Mouse (Mus musculus) splenic B cell, adult 2 months (primary cell): ENCODE results near the gene Ap1s2.

Source experiments
- DNase-seq: peaks from one replicate; pipeline ENCODE4 v3.0.0-alpha.2; 2011; ENCODE audit warnings: low read depth, low spot score
- H3K27me3 ChIP-seq: 2 replicates; pipeline ENCODE4 v1.6.1; 2012; ENCODE audit warnings: mild to moderate bottlenecking, low read length, moderate library complexity, mixed read lengths; ENCODE audit not compliant: control insufficient read depth, poor library complexity, insufficient read depth, severe bottlenecking
- H3K36me3 ChIP-seq: 2 replicates; pipeline ENCODE4 v1.6.1; 2012; ENCODE audit warnings: mild to moderate bottlenecking, low read length, moderate library complexity, mixed read lengths; ENCODE audit not compliant: control insufficient read depth, poor library complexity, insufficient read depth, severe bottlenecking

Ap1s2 gene

DNA sequence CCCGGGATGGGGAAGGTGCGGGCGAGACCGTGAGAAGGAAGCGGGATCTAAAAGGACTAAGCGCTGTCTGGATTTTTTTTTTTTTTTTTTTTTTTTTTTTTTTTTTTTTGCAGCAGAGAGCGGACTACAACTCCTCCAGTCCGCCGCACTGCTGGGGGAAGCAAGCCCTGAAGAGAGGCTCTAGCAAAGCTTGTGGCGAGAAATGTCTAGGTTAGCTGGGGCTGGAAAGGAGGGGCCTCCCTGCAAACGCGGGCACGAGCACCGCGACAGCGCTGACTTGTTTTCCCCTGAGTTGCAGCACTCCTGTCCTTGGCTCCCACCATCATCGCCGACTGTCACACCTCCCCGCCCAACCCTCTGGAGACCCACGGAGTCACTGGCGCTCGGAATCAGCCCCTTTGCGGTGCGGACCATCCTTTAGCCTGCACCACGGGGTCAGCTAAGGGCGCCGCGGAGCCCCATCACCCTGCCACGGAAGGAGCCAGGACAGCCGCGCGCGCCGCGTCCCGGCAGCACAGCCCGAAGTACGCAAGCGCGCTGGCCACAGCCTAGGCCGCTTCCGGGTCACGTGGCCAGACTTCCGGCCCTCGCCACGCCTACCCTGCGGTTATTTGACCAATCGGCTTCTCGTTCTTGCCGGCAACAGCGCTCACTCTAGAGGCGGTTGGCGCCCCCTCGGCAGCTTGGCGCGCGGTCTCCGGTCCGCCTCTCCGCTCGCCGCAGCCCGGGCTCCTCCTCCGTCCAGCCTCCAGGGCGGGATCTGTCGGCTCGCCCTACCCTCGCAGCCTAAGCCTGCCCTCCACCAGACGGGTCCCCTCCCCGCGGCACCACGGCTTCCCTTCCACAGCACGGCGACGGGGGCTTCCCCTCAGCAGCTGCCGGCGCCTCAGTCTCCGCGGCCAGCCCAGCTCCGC lies at the start of gene Ap1s2:
Gene Ap1s2 (plus strand): TSS at position 681 of the 914 bp plus-strand sequence.
- no peaks in the 10 kb centered on the region for H3K27me3 ChIP-seq
- H3K36me3 ChIP-seq = no peaks in the 10 kb centered on the region
- peak; percentile 96 for DNase-seq

DNA sequence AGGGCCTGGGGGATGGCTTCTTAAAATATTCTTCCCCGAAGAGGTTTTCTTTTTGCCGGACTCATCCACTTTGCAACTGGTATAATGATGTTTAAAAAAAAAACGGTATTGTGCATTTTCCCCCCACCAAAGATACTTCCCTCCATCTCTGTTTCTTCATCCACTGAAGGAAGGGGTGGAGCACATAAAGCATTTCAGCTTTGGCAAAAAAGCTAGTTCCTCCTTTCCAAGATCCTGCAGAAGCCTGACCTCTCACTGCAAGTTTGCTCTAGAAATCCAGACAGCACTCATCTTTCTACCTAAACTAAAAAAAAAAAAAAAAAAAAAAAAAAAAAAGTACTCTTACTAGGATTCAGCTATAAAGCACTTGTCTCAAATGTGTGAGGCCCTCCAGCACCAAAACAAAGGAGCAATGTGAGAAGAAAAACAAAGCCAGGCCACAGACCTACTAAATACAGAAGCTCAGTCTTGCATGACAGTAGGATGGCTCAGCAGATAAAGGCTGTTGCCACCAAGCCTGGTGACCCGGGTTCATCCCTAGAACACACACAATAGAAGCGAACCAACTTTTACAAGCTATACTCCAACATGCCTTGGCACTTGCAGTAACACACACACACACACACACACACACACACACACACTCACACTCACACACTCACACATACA lies 41.0 kb upstream of the Ap1s2 start:
- Histone ChIP-seq H3K36me3 (no peaks in the 10 kb centered on the region), H3K27me3 (no peaks in the 10 kb centered on the region)
- DNase-seq = no peak

DNA sequence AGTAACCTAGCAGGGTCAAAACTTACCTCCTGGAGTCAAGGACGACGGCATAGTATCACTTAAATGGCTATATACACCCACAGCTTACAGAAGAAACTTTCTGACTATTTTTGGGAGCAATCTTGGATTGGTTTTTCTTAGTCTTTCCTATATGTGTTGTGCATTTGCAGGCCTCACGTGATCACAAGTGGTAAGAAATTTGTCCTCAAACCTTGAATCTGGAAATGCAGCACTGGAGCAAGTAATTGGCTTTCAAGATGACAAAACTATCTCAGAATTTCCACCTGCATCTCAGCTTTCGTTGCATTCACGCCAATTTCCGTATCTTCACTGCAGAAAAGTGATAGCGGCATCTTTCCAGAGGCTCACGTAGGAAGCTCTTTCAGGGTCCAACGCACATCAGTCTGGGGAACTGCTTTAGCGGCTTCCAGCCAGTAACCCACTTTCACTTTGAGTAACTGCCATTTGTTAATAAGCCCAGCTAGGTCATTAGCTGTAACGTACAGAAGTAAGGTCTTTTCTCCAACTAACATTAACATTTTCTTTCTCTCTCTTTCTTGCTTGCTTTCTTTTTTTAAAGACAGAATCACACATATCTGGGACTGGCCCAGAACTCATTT lies 40.0 kb upstream of the Ap1s2 start:
- H3K27me3 ChIP-seq = no peaks in the 10 kb centered on the region
- no peaks in the 10 kb centered on the region for H3K36me3 ChIP-seq
- peak; percentile 30 for DNase-seq

DNA sequence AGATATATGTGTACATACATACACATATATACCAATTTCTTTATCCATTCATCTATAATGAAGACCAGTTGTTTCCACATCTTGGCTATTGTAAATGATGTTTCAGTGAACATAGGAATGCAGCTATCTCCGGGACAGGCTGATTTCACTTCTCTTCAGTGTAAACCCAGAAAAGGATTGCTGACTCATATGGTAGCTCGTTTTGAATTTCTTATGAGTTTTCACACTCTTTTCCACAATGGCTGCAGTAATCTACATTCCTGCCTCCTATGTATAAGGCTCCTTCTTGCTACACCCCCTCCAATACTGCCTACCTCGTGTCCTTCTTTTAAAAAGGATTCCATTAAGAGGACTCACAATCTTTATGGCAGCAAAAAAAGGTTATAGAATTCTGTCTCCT lies 32.9 kb upstream of the Ap1s2 start:
- Histone ChIP-seq H3K36me3 (no peaks in the 10 kb centered on the region), H3K27me3 (no peaks in the 10 kb centered on the region)
- no peak for DNase-seq

DNA sequence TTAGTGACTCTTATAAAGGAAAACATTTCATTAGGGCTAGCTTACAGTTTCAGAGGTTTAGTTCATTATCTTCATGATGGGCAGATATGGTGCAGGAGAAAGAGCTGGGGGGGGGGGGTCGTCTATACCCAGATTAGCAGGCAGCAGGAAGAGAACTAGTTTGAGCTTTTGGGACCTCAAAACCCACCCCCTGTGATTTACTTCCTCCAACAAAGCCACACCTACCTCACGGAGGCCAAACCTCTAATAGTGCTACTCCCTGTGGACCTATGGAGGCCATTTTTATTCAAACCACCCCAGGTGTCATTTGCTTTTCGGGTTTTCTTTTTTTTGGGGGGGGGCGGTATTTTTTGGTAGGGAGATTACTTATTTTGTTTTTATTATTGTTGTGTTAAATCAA lies 32.2 kb upstream of the Ap1s2 start:
- no peak for DNase-seq
- Histone ChIP-seq H3K27me3 (no peaks in the 10 kb centered on the region), H3K36me3 (no peaks in the 10 kb centered on the region)

DNA sequence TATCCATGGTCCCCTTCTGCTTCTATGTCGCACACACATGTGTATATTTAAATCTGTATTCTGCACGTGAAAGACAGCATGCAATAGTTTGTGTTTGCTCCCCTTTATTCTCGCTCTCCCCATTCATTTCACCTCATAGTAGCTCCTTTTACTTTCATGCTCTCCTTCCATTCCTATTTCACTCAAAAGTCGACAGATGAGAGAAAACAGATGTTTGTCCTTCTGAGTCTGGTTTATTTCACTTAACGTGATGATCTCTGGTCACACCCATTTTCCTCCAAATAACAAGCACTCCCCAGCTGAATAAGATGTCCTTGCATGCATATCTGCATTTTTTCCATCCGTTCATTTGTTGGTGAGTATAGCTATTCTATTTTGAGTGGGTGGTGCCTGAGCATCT lies 29.8 kb upstream of the Ap1s2 start:
- no peak for DNase-seq
- Histone ChIP-seq H3K36me3 (no peaks in the 10 kb centered on the region), H3K27me3 (no peaks in the 10 kb centered on the region)

DNA sequence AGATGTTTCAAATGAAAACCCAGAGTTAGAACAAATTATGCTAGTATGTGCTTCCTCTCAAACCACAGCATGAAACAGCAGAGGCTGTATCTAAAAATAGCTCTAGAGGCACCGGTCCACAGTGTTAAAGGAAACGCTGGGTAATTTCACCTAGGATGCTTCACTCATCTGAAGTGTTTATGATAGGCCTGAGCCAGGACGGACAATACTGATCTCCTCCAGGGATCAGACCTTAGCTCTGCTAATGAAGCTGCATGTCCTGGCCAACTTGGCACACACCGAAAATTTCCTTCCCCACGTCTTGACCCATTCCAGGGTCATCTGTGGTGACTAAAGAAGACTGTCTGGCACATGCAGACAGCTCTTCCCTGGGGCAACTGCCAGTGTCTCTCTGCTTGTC lies 29.4 kb upstream of the Ap1s2 start:
- peak; percentile 13 for DNase-seq
- Histone ChIP-seq H3K27me3 (no peaks in the 10 kb centered on the region), H3K36me3 (no peaks in the 10 kb centered on the region)

DNA sequence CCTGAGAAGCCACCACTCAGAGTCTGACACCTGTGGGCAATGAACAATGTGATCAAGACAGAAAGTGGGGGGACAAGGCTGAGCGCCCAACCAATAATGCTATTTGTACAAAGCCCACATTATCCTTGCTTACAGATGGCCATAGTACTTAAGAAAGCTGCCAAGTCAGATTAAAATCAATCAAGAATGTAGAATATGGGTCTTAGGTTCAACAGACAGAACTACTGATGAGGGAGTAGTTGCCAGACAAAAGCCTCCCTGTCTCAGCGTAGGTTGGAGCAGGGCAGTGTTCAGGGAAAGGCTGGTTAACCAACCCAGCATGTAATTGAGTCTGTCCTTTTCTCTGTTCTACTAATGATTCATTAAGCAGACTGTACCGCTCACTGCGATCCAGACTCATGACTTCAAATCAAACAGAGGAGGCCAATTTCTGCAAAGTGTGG lies 23.3 kb upstream of the Ap1s2 start:
- DNase-seq = no peak
- Histone ChIP-seq H3K27me3 (no peaks in the 10 kb centered on the region), H3K36me3 (no peaks in the 10 kb centered on the region)

DNA sequence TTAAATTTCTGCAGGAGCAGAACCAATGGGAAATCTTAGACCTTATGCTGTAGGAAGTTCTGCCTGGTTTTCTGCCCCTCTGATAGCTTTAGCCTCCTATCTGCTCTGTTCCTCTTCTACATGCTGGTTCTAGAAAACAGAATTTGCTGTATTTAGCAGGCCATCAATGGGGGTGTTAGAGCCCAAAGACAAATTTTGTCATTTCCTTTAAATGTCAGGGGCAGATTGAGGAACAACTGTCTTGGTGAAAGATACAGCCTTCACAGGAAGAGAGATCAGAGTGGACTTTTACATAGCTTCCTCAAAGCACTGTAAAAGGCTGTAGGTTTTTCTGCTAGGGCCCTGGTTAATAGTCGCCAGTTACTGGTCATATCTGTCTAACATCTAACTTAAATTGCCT lies 11.5 kb upstream of the Ap1s2 start:
- peak; percentile 25 for DNase-seq
- H3K36me3 ChIP-seq = no peaks in the 10 kb centered on the region
- H3K27me3 ChIP-seq = no peaks in the 10 kb centered on the region

DNA sequence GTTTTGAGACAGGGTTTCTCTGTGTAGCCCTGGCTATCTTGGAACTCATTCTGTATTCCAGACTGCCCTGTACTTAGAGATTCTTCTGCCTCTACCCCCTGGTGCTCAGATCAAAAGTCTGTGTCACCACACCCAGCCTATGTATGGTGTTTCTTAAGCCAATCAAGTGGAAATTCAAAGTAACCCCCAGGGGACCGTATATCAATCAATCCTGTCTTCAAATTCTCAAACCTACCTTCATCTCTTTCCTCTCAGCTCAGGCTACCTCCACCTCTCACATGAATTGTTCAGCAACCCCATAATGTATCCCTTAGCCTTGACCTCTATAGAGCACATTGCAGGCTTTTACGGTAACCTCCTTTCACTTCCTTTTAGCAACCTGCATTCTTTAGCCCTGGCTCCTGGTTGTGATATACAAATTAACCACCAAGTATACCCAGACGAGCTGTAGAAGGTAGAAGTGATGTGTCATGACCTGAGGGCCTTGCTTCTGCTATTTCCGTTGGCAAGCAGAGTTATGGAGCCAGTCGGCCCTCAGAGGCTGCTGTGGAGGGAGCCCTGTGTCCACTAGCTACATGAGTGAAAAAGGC lies 9.3 kb upstream of the Ap1s2 start:
- Histone ChIP-seq H3K36me3 (no peaks in the 10 kb centered on the region), H3K27me3 (no peaks in the 10 kb centered on the region)
- peak; percentile 55 for DNase-seq

DNA sequence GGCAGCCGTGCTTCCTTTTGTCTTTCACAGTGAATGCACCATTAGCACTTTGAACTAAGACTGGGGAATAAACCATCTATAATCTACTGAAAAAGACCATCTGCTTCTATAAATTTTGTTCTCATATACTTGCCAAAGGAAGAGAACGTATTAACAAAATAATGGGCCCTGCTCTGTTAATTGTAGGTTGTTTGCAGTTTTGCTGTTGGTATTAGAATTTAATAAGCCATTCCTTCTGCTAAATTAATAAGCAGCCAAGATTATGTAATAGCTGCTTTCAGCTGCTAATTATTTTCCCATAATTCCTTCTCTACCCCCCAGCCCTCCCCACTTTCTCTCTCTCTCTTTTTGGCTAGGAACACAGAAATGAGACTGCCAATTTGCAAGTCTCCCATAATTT lies 2.0 kb upstream of the Ap1s2 start:
- no peaks in the 10 kb centered on the region for H3K36me3 ChIP-seq
- no peaks in the 10 kb centered on the region for H3K27me3 ChIP-seq

DNA sequence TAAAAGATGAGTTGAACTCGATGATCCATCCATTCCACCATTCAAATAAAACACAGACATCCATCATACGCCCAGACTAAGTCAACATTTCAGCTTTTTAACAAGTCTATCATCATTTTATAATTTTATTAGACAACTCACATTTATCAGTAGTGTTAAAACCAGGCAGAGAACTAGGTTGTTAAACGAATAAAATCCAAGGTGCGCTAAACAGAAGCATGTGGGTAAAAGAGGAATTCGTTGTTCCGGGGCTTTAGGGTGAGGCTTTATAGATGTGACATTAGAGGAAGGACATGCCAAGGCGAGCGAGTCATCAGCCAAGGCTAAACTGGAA lies 847 bp upstream of the Ap1s2 start:
- H3K36me3 ChIP-seq = no peaks in the 10 kb centered on the region
- no peaks in the 10 kb centered on the region for H3K27me3 ChIP-seq
- no peak for DNase-seq

More for the DNA sequence above, 2.0 kb upstream of the Ap1s2 start:
- DNase-seq = no peak

DNA sequence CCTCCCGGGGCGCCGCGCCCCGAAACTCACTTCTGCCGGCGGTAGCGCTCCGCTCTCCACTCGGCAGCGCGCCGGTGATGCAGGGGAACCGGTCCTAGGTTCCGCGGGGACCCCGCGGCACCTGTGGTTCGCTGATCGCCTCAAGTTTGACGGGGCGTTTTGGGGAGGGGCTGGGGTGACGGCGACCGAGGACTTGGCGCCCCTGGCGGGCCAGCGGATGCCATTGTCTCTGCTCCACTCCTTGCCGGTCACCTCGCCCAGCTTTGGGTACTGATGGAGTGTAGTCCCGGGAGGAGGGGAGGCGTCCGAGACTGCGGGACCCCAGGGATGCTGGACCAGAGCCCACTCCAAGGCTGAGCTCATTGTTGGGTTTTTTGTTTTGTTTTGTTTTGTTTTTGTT lies 564 bp downstream of the Ap1s2 start:
- Histone ChIP-seq H3K27me3 (no peaks in the 10 kb centered on the region), H3K36me3 (no peaks in the 10 kb centered on the region)
- DNase-seq = peak; percentile 63

DNA sequence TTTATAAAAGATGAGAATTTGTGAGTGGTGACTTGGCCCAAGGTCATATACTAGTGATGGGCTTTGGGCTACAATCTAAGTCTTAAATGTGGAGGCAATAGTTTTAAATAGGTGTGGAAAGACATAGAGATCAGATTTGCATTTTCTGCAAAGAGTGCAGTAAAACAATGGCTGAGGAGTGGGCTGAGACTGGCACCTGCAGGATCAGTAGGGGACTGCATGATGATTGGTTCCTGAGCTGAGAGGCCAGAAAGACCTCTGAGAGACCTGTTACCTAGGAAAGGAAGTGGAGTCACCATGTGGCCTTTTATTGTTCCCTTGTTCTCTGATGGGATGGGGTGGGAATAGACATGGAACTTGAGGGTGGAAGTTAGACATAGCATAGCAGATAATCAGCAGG lies 4.0 kb downstream of the Ap1s2 start:
- no peaks in the 10 kb centered on the region for H3K36me3 ChIP-seq
- H3K27me3 ChIP-seq = no peaks in the 10 kb centered on the region
- peak; percentile 71 for DNase-seq

DNA sequence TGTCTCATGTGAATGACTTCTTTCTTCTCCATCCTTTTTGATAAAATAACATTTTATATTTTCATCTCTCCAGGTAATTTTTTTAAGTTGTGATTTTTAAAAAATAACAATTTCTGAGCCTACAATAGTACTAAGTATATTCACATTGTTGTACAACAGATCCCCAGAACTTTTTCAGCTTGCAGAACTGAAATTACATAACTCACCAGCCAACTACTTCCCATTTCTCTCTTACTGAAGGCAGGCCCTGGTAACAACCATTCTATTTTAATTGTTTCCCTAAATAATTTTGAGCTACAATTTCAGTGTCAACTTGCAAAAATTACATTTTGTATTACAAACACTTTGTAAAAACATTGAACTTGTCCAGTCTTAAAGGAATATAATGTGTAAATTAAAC lies 20.7 kb downstream of the Ap1s2 start:
- Histone ChIP-seq H3K36me3 (no peaks in the 10 kb centered on the region), H3K27me3 (no peaks in the 10 kb centered on the region)
- peak; percentile 1 for DNase-seq
